Mouse (Mus musculus): ENCODE data around the gene Vmn2r28.

GRCm38 (mm10) chr7:5456674-5457073, 37.1 kb downstream of the Vmn2r28 start, which contains the start of gene Vmn1r59:
- TF ChIP-seq CTCF (IDR thresholded peaks at IDR 0.05): no peak
- no peak for TF ChIP-seq POLR2A (IDR thresholded peaks at IDR 0.05; ENCODE audit: insufficient read depth, low read depth, low read length)
- no peak for TF ChIP-seq EP300 (IDR thresholded peaks at IDR 0.05; ENCODE audit: insufficient read depth, low read depth, low read length)

Measured in heart, adult 2 months (tissue).